Mouse (Mus musculus): Measurements from ENCODE around the gene Gm9857.

The Gm9857 gene

GRCm38 (mm10) chr3:108940001-108940633 is at the start of gene Gm9857:
Gm9857 (minus strand) TSS chr3:108940445.
- ChIA-PET CTCF (no interaction called here), POLR2A (interaction anchor here in 1 of 4 experiments (0.9 to 1.1 kb wide), 2 partner anchors 13 to 83 kb away, joined by 3 read pairs; no protein-coding TSS in a partner anchor)

GRCm38 (mm10) chr3:108987009-108987659 is 46.9 kb upstream of the Gm9857 start:
- POLR2A ChIA-PET, result no interaction called here
- CTCF ChIA-PET, result no interaction called here

DNA sequence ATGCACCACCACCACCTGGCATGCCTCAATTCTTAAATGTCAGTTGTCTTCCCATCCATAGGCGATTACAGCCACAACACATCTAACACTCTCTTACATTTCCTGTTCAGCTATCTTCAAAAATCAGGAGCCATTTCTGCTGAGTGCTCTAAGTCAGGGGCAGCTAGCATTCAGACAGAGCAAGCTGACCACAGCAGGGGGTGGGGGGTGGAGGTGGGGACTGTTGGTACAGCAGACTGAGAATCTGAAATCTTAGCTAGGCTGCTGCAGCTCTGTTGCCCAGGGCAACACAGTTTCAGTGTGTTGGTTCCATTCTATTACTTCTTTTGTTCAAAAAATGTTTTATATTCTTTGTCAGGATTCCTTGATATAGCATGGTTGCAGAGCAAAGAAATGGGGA is 46.3 kb upstream of the Gm9857 start:
- ChIA-PET CTCF (interaction anchor here in 2 of 4 experiments (0.6 to 1.2 kb wide), 2 partner anchors 11 to 24 kb away, joined by 3 to 4 read pairs; no protein-coding TSS in a partner anchor), POLR2A (no interaction called here)

DNA sequence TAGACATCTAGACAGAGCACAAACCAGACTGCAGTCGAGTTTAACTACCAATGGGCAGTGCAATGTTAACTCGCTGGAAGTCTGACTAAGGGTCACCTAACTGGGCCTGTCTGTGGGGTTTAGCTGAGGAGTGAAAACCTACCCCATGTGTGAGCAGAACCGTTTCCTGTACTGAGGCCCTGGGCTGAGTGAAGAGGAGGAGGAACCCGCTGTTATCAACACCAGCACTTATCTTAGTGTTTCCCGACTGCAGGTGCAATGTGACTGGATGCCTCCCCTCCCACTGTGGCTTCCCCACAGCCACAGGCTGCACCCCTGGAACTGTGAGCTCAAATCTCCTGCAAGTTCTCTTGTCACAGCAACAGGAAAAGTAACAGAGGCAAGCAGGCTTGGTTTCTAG is 43.7 kb upstream of the Gm9857 start:
- ChIA-PET POLR2A (no interaction called here), CTCF (no interaction called here)

GRCm38 (mm10) chr3:108981946-108982345 is 41.7 kb upstream of the Gm9857 start:
- ChIA-PET CTCF (no interaction called here), POLR2A (interaction anchor here in 1 of 4 experiments (0.5 to 1.1 kb wide), 3 partner anchors 155 to 1029 kb away, joined by 3 to 4 read pairs (median 4); no protein-coding TSS in a partner anchor)

DNA sequence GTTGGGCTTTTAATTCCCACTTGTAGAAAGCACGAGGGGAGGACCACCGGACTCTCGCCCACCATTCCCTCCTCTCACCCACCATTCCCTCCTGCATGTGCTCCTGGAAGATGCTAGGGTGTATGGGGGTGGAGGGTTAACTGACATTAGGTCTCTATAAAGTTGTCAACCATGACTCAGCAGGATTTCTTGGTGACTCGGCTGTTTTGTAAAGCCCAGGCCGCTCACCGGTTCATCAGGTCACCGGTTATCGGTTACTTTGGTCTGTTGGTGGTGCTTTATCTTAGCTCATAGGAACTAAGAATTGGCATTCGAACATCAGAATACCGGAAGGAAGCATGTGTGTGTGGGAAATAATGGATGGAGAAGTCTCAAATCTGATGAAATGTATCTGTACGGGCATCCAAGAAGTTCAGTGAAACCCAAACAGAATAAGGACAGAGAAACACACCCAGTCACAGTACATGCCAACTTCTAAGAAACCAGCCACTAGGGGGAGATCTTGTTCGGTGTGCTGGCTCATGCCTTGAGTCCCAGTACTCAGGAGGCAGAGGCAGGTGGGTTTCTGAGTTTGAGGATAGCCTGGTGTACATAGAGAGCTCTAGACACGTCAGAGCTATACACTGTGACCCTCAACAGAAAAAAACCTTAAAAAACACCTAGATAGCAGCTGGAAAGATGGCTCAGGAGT is 37.2 kb upstream of the Gm9857 start:
- POLR2A ChIA-PET, result interaction anchor here in 2 of 4 experiments (0.6 kb wide), 2 partner anchors 67 to 439 kb away, joined by 3 to 5 read pairs; no protein-coding TSS in a partner anchor

GRCm38 (mm10) chr3:108974920-108975485 is 34.8 kb upstream of the Gm9857 start:
- ChIA-PET POLR2A (no interaction called here), CTCF (interaction anchor here in 1 of 4 experiments (0.6 to 1.7 kb wide), 2 partner anchors 11 to 12 kb away, joined by 3 to 5 read pairs; no protein-coding TSS in a partner anchor)

More for the DNA sequence above, 37.2 kb upstream of the Gm9857 start:
- CTCF ChIA-PET, result interaction anchor here in 3 of 4 experiments (0.5 to 1.6 kb wide), 7 partner anchors 13 to 514 kb away, joined by 3 to 4 read pairs (median 3); partner anchors contain the start of gene Fam102b (in 2 of the 3)

GRCm38 (mm10) chr3:108973980-108974660 is 33.9 kb upstream of the Gm9857 start:
- ChIA-PET CTCF (interaction anchor here in 1 of 4 experiments (0.6 to 1.7 kb wide), 2 partner anchors 10 to 11 kb away, joined by 3 to 5 read pairs; no protein-coding TSS in a partner anchor), POLR2A (interaction anchor here in 1 of 4 experiments (0.7 kb wide), 1 partner anchor 9 kb away, joined by 3 read pairs; no protein-coding TSS in a partner anchor)

DNA sequence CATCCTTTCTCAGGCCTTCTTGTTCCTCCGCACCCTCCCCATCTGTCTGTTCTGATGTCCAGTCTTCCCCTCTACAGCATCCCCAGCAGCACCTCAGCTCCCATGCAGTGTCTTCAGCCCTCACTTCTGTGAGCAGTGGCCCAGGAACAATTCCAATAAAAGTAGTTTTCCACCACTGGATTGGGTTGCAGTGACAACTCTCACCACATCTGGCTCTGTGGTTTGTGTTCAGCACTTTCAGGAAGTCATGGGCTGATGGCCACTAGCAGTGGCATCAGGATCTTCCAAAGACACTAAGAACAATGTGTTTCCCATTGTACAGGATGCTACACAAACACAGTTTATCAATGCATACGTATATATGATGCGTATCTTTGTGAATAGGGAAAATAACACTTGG is 25.8 kb upstream of the Gm9857 start:
- CTCF ChIA-PET, result no interaction called here
- POLR2A ChIA-PET, result no interaction called here

GRCm38 (mm10) chr3:108964361-108965044 is 24.3 kb upstream of the Gm9857 start:
- ChIA-PET CTCF (interaction anchor here in 3 of 4 experiments (0.6 to 2.5 kb wide), 14 partner anchors 9 to 527 kb away, joined by 3 to 10 read pairs (median 3); partner anchors contain the start of gene Fam102b (in 2 of the 3)), POLR2A (interaction anchor here in 3 of 4 experiments (0.6 to 1.1 kb wide), 5 partner anchors 9 to 541 kb away, joined by 3 to 6 read pairs (median 3); partner anchors contain the start of genes Fam102b (in 1 of the 3) and Prpf38b (in 1 of the 3))

- POLR2A ChIA-PET, result interaction anchor here in 2 of 4 experiments (0.6 to 1.1 kb wide), 3 partner anchors 58 to 540 kb away, joined by 3 read pairs; partner anchors contain the start of gene Fam102b (in 1 of the 2)
- CTCF ChIA-PET, result interaction anchor here (0.5 to 2.5 kb wide), 9 partner anchors 10 to 528 kb away, joined by 3 to 10 read pairs (median 5); partner anchors contain the start of gene Fam102b (in 2 of the 4)
Observed at GRCm38 (mm10) chr3:108963776-108964175, 23.5 kb upstream of the Gm9857 start.

- POLR2A ChIA-PET, result no interaction called here
- CTCF ChIA-PET, result interaction anchor here (0.5 to 2.5 kb wide), 9 partner anchors 10 to 528 kb away, joined by 3 to 10 read pairs (median 5); no protein-coding TSS in a partner anchor
Observed at GRCm38 (mm10) chr3:108963278-108963677, 23.0 kb upstream of the Gm9857 start.

DNA sequence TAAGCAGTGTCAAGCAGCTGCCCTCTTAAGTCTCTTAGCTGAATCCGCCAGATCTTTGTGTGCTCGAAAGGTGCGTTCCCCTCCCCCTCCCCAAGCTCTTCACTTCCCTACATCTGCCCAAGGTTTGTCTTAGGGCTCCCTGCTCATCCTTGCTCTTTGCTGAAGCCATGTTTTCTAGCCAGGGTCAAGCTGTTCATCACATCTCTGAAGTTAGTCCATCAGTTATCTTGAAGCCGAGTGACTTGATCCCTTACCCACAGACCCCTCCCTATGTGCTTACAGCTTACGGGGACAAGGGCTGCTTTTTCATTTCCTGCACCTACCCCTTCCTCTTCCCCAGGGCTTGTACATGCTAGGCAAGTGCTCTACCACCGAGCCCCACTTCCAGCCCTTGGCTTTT is 21.4 kb upstream of the Gm9857 start:
- POLR2A ChIA-PET, result interaction anchor here in 1 of 4 experiments (1.2 to 1.4 kb wide), 2 partner anchors 50 to 65 kb away, joined by 3 read pairs; partner anchors contain the start of gene Prpf38b
- CTCF ChIA-PET, result interaction anchor here in 1 of 4 experiments (0.6 kb wide), 1 partner anchor 192 kb away, joined by 6 read pairs; no protein-coding TSS in a partner anchor

GRCm38 (mm10) chr3:108961226-108961625 is 21.0 kb upstream of the Gm9857 start:
- POLR2A ChIA-PET, result interaction anchor here in 1 of 4 experiments (1.2 kb wide), 1 partner anchor 66 kb away, joined by 3 read pairs; no protein-coding TSS in a partner anchor
- CTCF ChIA-PET, result interaction anchor here in 1 of 4 experiments (0.6 kb wide), 1 partner anchor 192 kb away, joined by 6 read pairs; no protein-coding TSS in a partner anchor

DNA sequence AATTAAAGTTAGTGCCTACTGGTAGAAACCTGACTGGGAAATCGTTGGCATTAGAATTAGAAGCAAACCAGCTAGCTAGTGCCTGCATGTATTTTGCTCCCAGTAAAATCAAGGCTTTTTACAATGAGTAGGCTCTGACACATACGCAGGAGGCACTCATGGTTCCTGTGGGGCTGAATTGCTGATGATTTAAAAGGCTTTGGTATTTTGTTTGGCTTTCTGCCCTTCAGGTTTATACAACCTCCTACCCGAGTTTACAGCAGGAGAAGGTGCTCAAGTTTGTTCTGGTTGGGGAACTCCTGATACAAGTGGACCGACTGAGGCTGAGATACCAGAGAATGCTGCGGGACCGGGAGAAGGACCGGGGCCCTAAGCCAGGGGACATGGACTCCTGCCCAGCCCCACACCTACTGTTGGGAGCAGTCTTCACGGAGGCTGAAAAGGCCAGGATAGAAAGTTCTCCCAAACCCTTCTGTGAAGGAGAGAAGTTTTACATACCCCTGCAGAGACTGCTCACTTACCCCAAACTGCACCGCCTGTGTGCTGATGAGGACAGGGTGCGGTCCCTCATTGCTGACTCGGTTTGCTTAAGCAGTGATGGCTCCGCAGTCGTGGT is 19.5 kb upstream of the Gm9857 start:
- ChIA-PET POLR2A (no interaction called here), CTCF (no interaction called here)

- ChIA-PET POLR2A (interaction anchor here in 2 of 4 experiments (0.7 to 1.4 kb wide), 3 partner anchors 46 to 550 kb away, joined by 3 to 5 read pairs (median 4); partner anchors contain the start of gene Prpf38b (in 1 of the 2)), CTCF (interaction anchor here in 1 of 4 experiments (0.6 kb wide), 1 partner anchor 22 kb away, joined by 3 read pairs; no protein-coding TSS in a partner anchor)
Observed at GRCm38 (mm10) chr3:108957976-108958375, 17.7 kb upstream of the Gm9857 start.

GRCm38 (mm10) chr3:108940996-108941395 is 751 bp upstream of the Gm9857 start:
- ChIA-PET CTCF (no interaction called here), POLR2A (interaction anchor here in 1 of 4 experiments (0.9 kb wide), 1 partner anchor 84 kb away, joined by 3 read pairs; no protein-coding TSS in a partner anchor)

Measured in embryonic stem cell, embryonic (primary cell).